Mouse (Mus musculus) gastrocnemius, postnatal 36 days (tissue): ENCODE results near the gene Nploc4. TPM values are rescaled to one million over a fixed set of nuclear protein-coding genes. Genes with fewer than 3 reads are reported as not detected.

Experiments used
- DNase-seq, 2 experiments: peaks; one replicate each; pipeline ENCODE4 v3.0.0; 2022
- intact Hi-C: fragments of 180-260 bp; cut with DNase I; formaldehyde crosslinking; loops from one replicate; pipeline ENCODE4 v1.15.1; 2025
- long read RNA-seq, 2 experiments: library from polyadenylated mRNA; stranded (forward); transcript quantifications; one replicate each; pipeline ENCODE4 v2.0.0; 2021
- total RNA-seq, 2 experiments: library from RNA; stranded (reverse); gene quantifications; 2 replicates each; pipeline ENCODE4 v1.2.3; 2021

Nploc4 gene
- total RNA-seq: 10 to 100 TPM; 67.6 to 71.0 TPM
- long read RNA-seq, experiment 1, full-length matches to known transcripts: 14 of 46 reads
- long read RNA-seq, experiment 1, partial matches to known transcripts: 3 of 46 reads
- long read RNA-seq, experiment 1, other reads (novel, unspliced or antisense): 29 of 46 reads
- long read RNA-seq, experiment 2, full-length matches to known transcripts: 14 of 36 reads
- long read RNA-seq, experiment 2, partial matches to known transcripts: 5 of 36 reads
- long read RNA-seq, experiment 2, other reads (novel, unspliced or antisense): 17 of 36 reads

GRCm38 (mm10) chr11:120437152-120437856 is at the start of gene Nploc4:
Gene Nploc4, minus strand, starts transcription at chr11:120437708.
- intact Hi-C loops: no loop called here
- DNase-seq: peak; percentile 81 to 89

GRCm38 (mm10) chr11:120485251-120485650 is 47.7 kb upstream of the Nploc4 start:
- intact Hi-C loops: no loop called here
- DNase-seq: no peak

GRCm38 (mm10) chr11:120484265-120484981 is 46.9 kb upstream of the Nploc4 start, which contains the start of gene Mrpl12:
Gene Mrpl12, plus strand, starts transcription at chr11:120484613.
- peak; percentile 83 to 85 for DNase-seq
- intact Hi-C loops: no loop called here

- intact Hi-C loops: no loop called here
- DNase-seq: no peak
These were observed 46.0 kb upstream of the Nploc4 start for GRCm38 (mm10) chr11:120483448-120483934.

GRCm38 (mm10) chr11:120472052-120472451 is 34.5 kb upstream of the Nploc4 start:
- intact Hi-C loops: no loop called here
- DNase-seq: no peak

- DNase-seq: no peak
- intact Hi-C loops: no loop called here
These were observed 30.2 kb upstream of the Nploc4 start for GRCm38 (mm10) chr11:120467736-120468092.

- DNase-seq: peak; percentile 84 to 90
- intact Hi-C loops: no loop called here
These were observed 29.7 kb upstream of the Nploc4 start, which contains the start of gene Arl16 for GRCm38 (mm10) chr11:120467051-120467735. Gene Arl16, minus strand, starts transcription at chr11:120467607.

- intact Hi-C loops: no loop called here
- no peak for DNase-seq
These were observed 28.0 kb upstream of the Nploc4 start for GRCm38 (mm10) chr11:120465521-120465920.

GRCm38 (mm10) chr11:120464365-120464764 is 26.9 kb upstream of the Nploc4 start:
- DNase-seq: no peak
- intact Hi-C loops: no loop called here

GRCm38 (mm10) chr11:120463536-120463935 is 26.0 kb upstream of the Nploc4 start:
- intact Hi-C loops: no loop called here
- DNase-seq: no peak

GRCm38 (mm10) chr11:120458847-120459597 is 21.5 kb upstream of the Nploc4 start:
- DNase-seq: no peak
- intact Hi-C loops: no loop called here

- DNase-seq: peak; percentile 53 to 76
- intact Hi-C loops: no loop called here
These were observed 20.6 kb upstream of the Nploc4 start, which contains the start of the genes Oxld1 and Ccdc137 for GRCm38 (mm10) chr11:120457772-120458751. Gene Oxld1, minus strand, starts transcription at chr11:120458068. Gene Ccdc137, plus strand, starts transcription at chr11:120458115.

- intact Hi-C loops: no loop called here
- no peak for DNase-seq
These were observed 19.9 kb upstream of the Nploc4 start for GRCm38 (mm10) chr11:120457370-120457769.

GRCm38 (mm10) chr11:120455413-120455812 is 17.9 kb upstream of the Nploc4 start:
- DNase-seq: no peak
- intact Hi-C loops: no loop called here

- intact Hi-C loops: no loop called here
- DNase-seq: no peak
These were observed 17.5 kb upstream of the Nploc4 start for GRCm38 (mm10) chr11:120454965-120455364.

- DNase-seq: no peak
- intact Hi-C loops: no loop called here
These were observed 15.8 kb upstream of the Nploc4 start, which contains the start of gene Pde6g for GRCm38 (mm10) chr11:120453306-120453705. Gene Pde6g, minus strand, starts transcription at chr11:120453500.

- DNase-seq: no peak
- intact Hi-C loops: no loop called here
These were observed 14.7 kb upstream of the Nploc4 start for GRCm38 (mm10) chr11:120452246-120452645.

GRCm38 (mm10) chr11:120447179-120447578 is 9.7 kb upstream of the Nploc4 start:
- intact Hi-C loops: no loop called here
- no peak for DNase-seq
